Mouse (Mus musculus) brain, embryonic 14.5 days (tissue): ENCODE measurements around the gene Zdhhc25. TPM values are rescaled to one million over a fixed set of nuclear protein-coding genes. Genes with fewer than 3 reads are reported as not detected.
A peak's percentile ranks its signal among the peaks of the same experiment; 100 is the strongest.

Experiments
- DNase-seq: peaks from one replicate; pipeline ENCODE4 v3.0.0-alpha.2; 2011; ENCODE audit warnings: low read depth
- CTCF ChIP-seq: fragments of 200-500 bp; IDR thresholded peaks from 2 replicates; pipeline ENCODE4 v1.5.1; 2012; ENCODE audit warnings: inconsistent platforms, mild to moderate bottlenecking, moderate library complexity, borderline replicate concordance; ENCODE audit not compliant: insufficient read depth, insufficient read length; ENCODE audit errors: extremely low read depth
- POLR2A ChIP-seq: fragments of 200-500 bp; IDR thresholded peaks from 2 replicates; pipeline ENCODE4 v1.6.1; 2012; ENCODE audit warnings: mild to moderate bottlenecking, inconsistent platforms, borderline replicate concordance; ENCODE audit not compliant: poor library complexity, insufficient read depth, insufficient read length, severe bottlenecking; ENCODE audit errors: extremely low read depth
- polyA plus RNA-seq: library from polyadenylated mRNA; depleted of rRNA; stranded (reverse); fragments of >200 nt; gene quantifications from 2 replicates; pipeline ENCODE4 v1.2.3, GENCODE M21; 2012; rRNA removed

Zdhhc25 gene
- polyA plus RNA-seq, 1 experiment = not detected

GRCm38 (mm10) chr15:88618008-88618773 lies 18.1 kb downstream of the Zdhhc25 start:
- TF ChIP-seq CTCF (peak; percentile 65), POLR2A (no peak)
- peak; percentile 64 for DNase-seq

- DNase-seq = no peak
- TF ChIP-seq POLR2A = no peak
- no peak for TF ChIP-seq CTCF
Observed at GRCm38 (mm10) chr15:88620017-88620416, 19.9 kb downstream of the Zdhhc25 start.

- TF ChIP-seq POLR2A (no peak), CTCF (no peak)
- no peak for DNase-seq
Observed at GRCm38 (mm10) chr15:88623891-88624290, 23.8 kb downstream of the Zdhhc25 start.

GRCm38 (mm10) chr15:88624874-88625277 lies 24.8 kb downstream of the Zdhhc25 start:
- no peak for DNase-seq
- TF ChIP-seq CTCF (no peak), POLR2A (no peak)

- no peak for DNase-seq
- TF ChIP-seq CTCF (no peak), POLR2A (no peak)
Observed at GRCm38 (mm10) chr15:88625303-88626066, 25.4 kb downstream of the Zdhhc25 start.

GRCm38 (mm10) chr15:88626886-88627488 lies 26.9 kb downstream of the Zdhhc25 start:
- TF ChIP-seq POLR2A (no peak), CTCF (no peak)
- no peak for DNase-seq

GRCm38 (mm10) chr15:88628801-88629356 lies 28.8 kb downstream of the Zdhhc25 start:
- DNase-seq = peak; percentile 62
- TF ChIP-seq POLR2A (no peak), CTCF (no peak)

GRCm38 (mm10) chr15:88635205-88635604 lies 35.1 kb downstream of the Zdhhc25 start:
- DNase-seq = no peak
- TF ChIP-seq CTCF (peak; percentile 33; the same call in 1 of the 2 replicates), POLR2A (no peak)

GRCm38 (mm10) chr15:88651019-88651418 lies 50.9 kb downstream of the Zdhhc25 start:
- TF ChIP-seq CTCF = peak; percentile 97
- TF ChIP-seq POLR2A = no peak

More at GRCm38 (mm10) chr15:88651019-88651418, 50.9 kb downstream of the Zdhhc25 start:
- DNase-seq = peak; percentile 86

Other genes starting within 250 kb of the Zdhhc25 start
- 22.7 and 35.9 TPM in 2 replicates for gene Brd1, start 133.9 kb downstream of the Zdhhc25 start, polyA plus RNA-seq
- gene Zbed4, start 151.4 kb downstream of the Zdhhc25 start, polyA plus RNA-seq = 16.5 and 25.7 TPM in 2 replicates
- 14.2 and 15.4 TPM in 2 replicates for gene Alg12, start 219.0 kb downstream of the Zdhhc25 start, polyA plus RNA-seq
- 41.8 and 48.8 TPM in 2 replicates for gene Creld2, start 219.3 kb downstream of the Zdhhc25 start, polyA plus RNA-seq